Mouse (Mus musculus): ENCODE measurements around the gene Fam155a. TPM values are rescaled to one million over a fixed set of nuclear protein-coding genes. Genes with fewer than 3 reads are reported as not detected.
"Not testable (repeated sequence)": the region's sequence is repeated elsewhere in the genome, so short reads cannot be mapped to it uniquely, and the experiment has no call there.

Fam155a gene
- 0.60 and 0.90 TPM in 2 replicates for polyA plus RNA-seq (2015; fragmentation: Nextera tagmentation; extraction: Ambion mirVana)

DNA sequence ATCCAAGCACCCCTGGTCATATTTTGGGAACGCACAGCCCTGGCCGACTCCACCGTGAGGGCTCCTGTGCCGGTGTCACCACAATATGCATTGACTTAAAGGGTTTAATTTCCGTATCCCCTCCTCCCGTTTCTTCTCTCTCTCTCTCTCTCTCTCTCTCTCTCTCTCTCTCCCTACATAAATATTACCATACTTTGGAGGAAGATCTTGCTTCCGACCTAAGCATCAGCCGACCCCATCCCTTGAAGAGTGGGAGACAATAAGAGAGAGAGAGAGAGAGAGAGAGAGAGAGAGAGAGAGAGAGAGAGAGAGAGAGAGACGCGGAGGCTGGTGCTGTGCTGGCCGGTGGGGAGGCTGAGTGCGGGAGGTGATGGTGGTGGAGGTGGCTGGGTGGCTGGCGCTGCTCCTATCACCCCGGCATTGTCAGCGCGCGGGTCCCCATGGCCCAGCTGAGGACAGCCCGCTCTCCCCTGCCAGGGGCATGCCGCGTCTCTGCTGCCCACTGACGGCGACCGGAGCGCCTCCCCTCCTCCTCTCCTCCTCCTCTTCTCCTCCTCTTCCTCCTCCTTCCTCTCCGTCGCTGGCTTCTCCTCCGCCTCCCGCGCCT, at the start of gene Fam155a:
Gene Fam155a, minus strand, starts transcription at position 163 of the 607 bp plus-strand sequence.
- H3K27me3 ChIP-seq, result peaks cover 54% of the 10 kb centered on the region
- H3K4me1 ChIP-seq, result peaks cover 24% of the 10 kb centered on the region
- peak; percentile 27 for ATAC-seq (replicated peaks; ENCODE audit: low FRiP score)
- H3K36me3 ChIP-seq, result no peaks in the 10 kb centered on the region
- H3K4me3 ChIP-seq (replicated peaks), result peak within 1 kb of the TSS; percentile 52
- no peaks in the 10 kb centered on the region for H3K9me3 ChIP-seq (replicated peaks)
- under 1% methylated on average over 24 of the region's 29 CpGs for WGBS
- no peak within 1 kb of the TSS for H3K27ac ChIP-seq
- H3K9ac ChIP-seq, result 0 out of 2 replicates have a peak within 1 kb of the TSS, but pooled peaks have one; percentile 21
- peak within 1 kb of the TSS; percentile 94 for H3K4me2 ChIP-seq

DNA sequence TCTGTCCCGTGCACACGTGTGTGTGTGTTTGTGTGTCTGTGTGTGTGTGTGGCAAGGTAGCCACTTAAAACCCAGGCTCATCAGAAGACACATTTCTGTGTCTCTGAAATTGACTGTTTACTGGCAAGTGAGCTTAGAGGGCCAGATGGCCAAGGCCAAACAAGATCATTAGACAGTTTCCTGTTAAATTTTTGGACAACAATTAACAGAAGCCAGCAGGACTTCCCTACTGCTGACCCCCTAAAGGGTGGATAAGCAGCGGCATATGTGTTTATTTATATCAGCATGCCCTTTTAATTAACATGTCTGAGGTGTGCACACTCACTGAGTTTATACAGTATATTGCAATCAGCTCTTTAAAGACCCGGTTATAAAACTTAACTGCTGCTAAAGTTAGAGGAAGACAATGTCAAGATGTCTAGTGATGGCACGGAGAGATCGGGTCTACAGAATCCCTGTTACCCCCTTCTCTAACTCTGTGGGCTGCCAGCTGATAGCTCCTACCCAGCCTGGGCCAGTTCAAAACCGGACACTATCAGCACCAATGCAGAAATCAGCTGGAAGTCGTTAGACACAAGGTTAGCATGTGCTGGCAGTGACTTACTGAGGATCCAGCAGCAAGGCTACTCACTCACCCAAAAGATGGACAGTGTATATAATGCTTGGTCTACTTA, 42.4 kb upstream of the Fam155a start:
- no peak for ATAC-seq (replicated peaks; ENCODE audit: low FRiP score)
- no peaks in the 10 kb centered on the region for H3K36me3 ChIP-seq
- no peak overlapping the region for H3K27ac ChIP-seq
- H3K4me3 ChIP-seq (replicated peaks), result no peak overlapping the region
- H3K27me3 ChIP-seq, result no peaks in the 10 kb centered on the region
- H3K4me2 ChIP-seq, result no peak overlapping the region
- no peaks in the 10 kb centered on the region for H3K4me1 ChIP-seq
- WGBS, result 69% methylated on average over 8 of the region's 8 CpGs
- no peaks in the 10 kb centered on the region for H3K9me3 ChIP-seq (replicated peaks)
- no peak overlapping the region for H3K9ac ChIP-seq

DNA sequence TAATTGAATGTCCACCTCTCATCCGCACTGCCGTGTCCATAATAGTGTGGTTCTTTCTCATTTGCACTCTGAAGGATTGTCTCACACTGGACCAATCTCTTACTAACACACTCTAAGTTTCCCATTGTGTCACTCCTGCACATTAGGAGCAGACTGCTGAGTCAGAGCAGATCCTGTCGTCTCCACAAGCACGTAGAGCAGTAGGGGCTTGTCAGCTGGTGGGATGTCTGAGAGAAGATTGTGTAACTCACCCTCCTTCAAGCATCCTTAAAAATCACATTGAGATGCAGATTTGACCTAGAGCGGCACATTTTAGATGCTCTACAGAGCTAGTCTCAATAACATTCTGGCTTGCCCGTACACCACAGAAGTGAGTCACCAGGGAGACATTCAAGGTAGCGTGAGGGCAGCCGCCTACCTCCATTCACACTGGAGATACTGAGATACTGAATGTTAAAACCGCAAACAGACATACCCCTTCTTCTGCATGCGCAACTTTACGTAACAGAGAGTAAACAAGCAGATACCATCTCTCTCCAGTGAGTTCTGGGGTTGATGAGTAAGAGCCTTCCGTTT, 40.1 kb upstream of the Fam155a start:
- 80% methylated on average over 12 of the region's 12 CpGs for WGBS
- H3K9me3 ChIP-seq (replicated peaks), result no peaks in the 10 kb centered on the region
- no peaks in the 10 kb centered on the region for H3K4me1 ChIP-seq
- H3K4me2 ChIP-seq, result no peak overlapping the region
- H3K9ac ChIP-seq, result no peak overlapping the region
- no peaks in the 10 kb centered on the region for H3K27me3 ChIP-seq
- no peaks in the 10 kb centered on the region for H3K36me3 ChIP-seq
- no peak overlapping the region for H3K27ac ChIP-seq
- no peak for ATAC-seq (replicated peaks; ENCODE audit: low FRiP score)
- H3K4me3 ChIP-seq (replicated peaks), result no peak overlapping the region

DNA sequence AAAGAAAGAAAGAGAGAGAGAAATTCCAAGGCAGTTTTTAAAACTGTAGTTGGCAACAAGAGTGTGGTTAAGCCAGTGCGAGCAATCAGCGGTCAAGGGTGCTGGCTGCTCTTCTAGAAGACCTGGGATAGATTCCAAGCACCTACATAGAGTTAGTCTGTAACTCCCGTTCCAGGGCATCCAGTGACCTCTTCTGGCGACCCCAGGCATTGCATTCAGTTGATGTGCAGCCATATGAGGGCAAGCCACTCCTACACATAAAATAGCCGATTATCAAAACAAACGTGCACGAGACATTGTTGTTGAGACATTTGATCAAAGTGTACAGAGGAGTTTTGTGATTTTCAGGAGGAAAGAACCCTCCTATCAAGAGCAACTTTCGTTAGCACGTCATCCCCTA, 37.6 kb upstream of the Fam155a start:
- no peaks in the 10 kb centered on the region for H3K36me3 ChIP-seq
- ATAC-seq (replicated peaks; ENCODE audit: low FRiP score), result no peak

GRCm38 (mm10) chr8:9805676-9806075, 34.7 kb upstream of the Fam155a start:
- H3K4me2 ChIP-seq, result no peak overlapping the region
- no peak overlapping the region for H3K9ac ChIP-seq
- H3K4me3 ChIP-seq (replicated peaks), result no peak overlapping the region
- no peaks in the 10 kb centered on the region for H3K36me3 ChIP-seq
- WGBS, result 49% methylated on average over 1 of the region's 1 CpGs
- H3K9me3 ChIP-seq (replicated peaks), result no peaks in the 10 kb centered on the region
- H3K27ac ChIP-seq, result no peak overlapping the region
- H3K4me1 ChIP-seq, result no peaks in the 10 kb centered on the region
- ATAC-seq (replicated peaks; ENCODE audit: low FRiP score), result no peak
- H3K27me3 ChIP-seq, result no peaks in the 10 kb centered on the region

More for the DNA sequence above, 37.6 kb upstream of the Fam155a start:
- H3K27me3 ChIP-seq, result no peaks in the 10 kb centered on the region
- no peaks in the 10 kb centered on the region for H3K9me3 ChIP-seq (replicated peaks)
- no peak overlapping the region for H3K9ac ChIP-seq
- H3K4me3 ChIP-seq (replicated peaks), result no peak overlapping the region
- no peak overlapping the region for H3K27ac ChIP-seq
- H3K4me1 ChIP-seq, result no peaks in the 10 kb centered on the region
- WGBS, result 78% methylated on average over 9 of the region's 9 CpGs
- no peak overlapping the region for H3K4me2 ChIP-seq

GRCm38 (mm10) chr8:9800346-9800745, 29.4 kb upstream of the Fam155a start:
- H3K4me3 ChIP-seq (replicated peaks); H3K9me3 ChIP-seq (replicated peaks); H3K36me3 ChIP-seq; H3K27ac ChIP-seq; H3K9ac ChIP-seq; H3K27me3 ChIP-seq; H3K4me1 ChIP-seq; ATAC-seq (replicated peaks; ENCODE audit: low FRiP score); H3K4me2 ChIP-seq: not testable (repeated sequence)
- WGBS, result 83% methylated on average over 7 of the region's 11 CpGs

GRCm38 (mm10) chr8:9799923-9800322, 29.0 kb upstream of the Fam155a start:
- H3K9ac ChIP-seq, result no peak overlapping the region
- no peak overlapping the region for H3K4me3 ChIP-seq (replicated peaks)
- H3K9me3 ChIP-seq (replicated peaks), result no peaks in the 10 kb centered on the region
- ATAC-seq (replicated peaks; ENCODE audit: low FRiP score), result no peak
- no peak overlapping the region for H3K4me2 ChIP-seq
- no peaks in the 10 kb centered on the region for H3K4me1 ChIP-seq
- H3K27ac ChIP-seq, result no peak overlapping the region
- 85% methylated on average over 11 of the region's 11 CpGs for WGBS
- no peaks in the 10 kb centered on the region for H3K36me3 ChIP-seq
- no peaks in the 10 kb centered on the region for H3K27me3 ChIP-seq

GRCm38 (mm10) chr8:9797514-9797913, 26.6 kb upstream of the Fam155a start:
- ATAC-seq (replicated peaks; ENCODE audit: low FRiP score), result no peak
- Histone ChIP-seq H3K27ac (no peak overlapping the region), H3K9ac (no peak overlapping the region), H3K4me1 (no peaks in the 10 kb centered on the region), H3K27me3 (no peaks in the 10 kb centered on the region), H3K9me3 (replicated peaks) (no peaks in the 10 kb centered on the region), H3K4me3 (replicated peaks) (no peak overlapping the region), H3K36me3 (no peaks in the 10 kb centered on the region), H3K4me2 (no peak overlapping the region)
- 81% methylated on average over 8 of the region's 8 CpGs for WGBS

DNA sequence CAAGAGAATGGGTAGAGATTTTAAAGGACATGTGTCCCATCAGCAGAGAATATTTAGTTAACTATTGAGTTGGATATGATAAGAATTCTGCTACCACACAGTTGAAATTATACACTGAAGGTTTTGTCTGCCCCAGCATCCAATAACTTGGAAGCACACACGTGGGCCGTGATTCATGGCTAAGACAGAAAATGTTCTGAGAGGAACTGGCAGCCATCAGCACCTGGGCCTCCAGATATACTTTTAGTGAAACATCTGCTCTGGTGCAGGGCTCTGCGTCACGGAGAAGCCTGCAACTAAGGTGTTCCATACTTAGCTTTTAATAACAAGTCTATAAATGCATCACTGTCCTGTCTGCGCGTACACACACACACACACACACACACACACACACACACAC, 24.8 kb upstream of the Fam155a start:
- ATAC-seq (replicated peaks; ENCODE audit: low FRiP score), result no peak
- Histone ChIP-seq H3K4me2 (no peak overlapping the region), H3K9me3 (replicated peaks) (no peaks in the 10 kb centered on the region), H3K9ac (no peak overlapping the region), H3K27me3 (no peaks in the 10 kb centered on the region), H3K4me1 (no peaks in the 10 kb centered on the region), H3K27ac (no peak overlapping the region), H3K4me3 (replicated peaks) (no peak overlapping the region), H3K36me3 (no peaks in the 10 kb centered on the region)
- 90% methylated on average over 6 of the region's 6 CpGs for WGBS

DNA sequence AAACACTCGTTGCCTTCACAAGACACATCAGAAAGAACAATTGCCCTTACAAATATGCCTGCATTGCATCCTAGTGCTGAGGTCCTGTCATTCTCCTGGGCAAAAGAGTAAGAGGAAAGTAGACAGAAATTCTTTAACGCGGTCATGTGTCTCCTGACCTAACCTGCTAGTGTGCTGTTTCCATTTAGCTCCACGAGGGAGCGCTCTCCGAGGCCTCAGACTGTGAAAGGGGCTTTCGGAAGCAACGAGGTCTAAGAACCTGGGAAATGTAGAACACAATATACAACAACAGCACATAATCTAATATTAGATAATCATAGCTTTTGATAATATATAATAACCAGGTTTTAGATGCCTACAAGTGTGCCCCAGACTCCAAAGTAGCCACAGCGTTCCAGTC, 22.4 kb upstream of the Fam155a start:
- Histone ChIP-seq H3K4me1 (no peaks in the 10 kb centered on the region), H3K9me3 (replicated peaks) (no peaks in the 10 kb centered on the region), H3K4me3 (replicated peaks) (no peak overlapping the region), H3K4me2 (no peak overlapping the region), H3K27ac (no peak overlapping the region), H3K36me3 (no peaks in the 10 kb centered on the region), H3K9ac (no peak overlapping the region), H3K27me3 (no peaks in the 10 kb centered on the region)
- 65% methylated on average over 9 of the region's 9 CpGs for WGBS
- ATAC-seq (replicated peaks; ENCODE audit: low FRiP score), result no peak

GRCm38 (mm10) chr8:9780332-9780731, 9.4 kb upstream of the Fam155a start:
- 77% methylated on average over 10 of the region's 10 CpGs for WGBS
- H3K27ac ChIP-seq, result no peak overlapping the region

GRCm38 (mm10) chr8:9778148-9778547, 7.2 kb upstream of the Fam155a start:
- no peak overlapping the region for H3K4me2 ChIP-seq
- no peak overlapping the region for H3K4me3 ChIP-seq (replicated peaks)
- H3K4me1 ChIP-seq, result no peaks in the 10 kb centered on the region
- no peaks in the 10 kb centered on the region for H3K36me3 ChIP-seq
- no peak overlapping the region for H3K27ac ChIP-seq
- ATAC-seq (replicated peaks; ENCODE audit: low FRiP score), result no peak
- H3K27me3 ChIP-seq, result peaks cover 14% of the 10 kb centered on the region
- 63% methylated on average over 8 of the region's 8 CpGs for WGBS
- no peaks in the 10 kb centered on the region for H3K9me3 ChIP-seq (replicated peaks)
- H3K9ac ChIP-seq, result no peak overlapping the region

More at GRCm38 (mm10) chr8:9780332-9780731, 9.4 kb upstream of the Fam155a start:
- Histone ChIP-seq H3K9ac (no peak overlapping the region), H3K4me2 (no peak overlapping the region), H3K4me3 (replicated peaks) (no peak overlapping the region), H3K4me1 (no peaks in the 10 kb centered on the region), H3K27me3 (no peaks in the 10 kb centered on the region), H3K9me3 (replicated peaks) (no peaks in the 10 kb centered on the region), H3K36me3 (no peaks in the 10 kb centered on the region)
- no peak for ATAC-seq (replicated peaks; ENCODE audit: low FRiP score)

Measured in kidney, embryonic 15.5 days (tissue).